Mouse (Mus musculus) CH12.LX (cell line): ENCODE results near the gene Pigt.
A peak's percentile ranks its signal among the peaks of the same experiment; 100 is the strongest.

Source experiments
- CTCF ChIP-seq, 2 experiments: IDR thresholded peaks in 1 of 2; conservative IDR thresholded peaks in 1 of 2; 2 replicates each; pipeline ENCODE4 v1.5.1; 2011 to 2012; ENCODE audit warnings: low read depth in 2 of 2, low read length in 2 of 2, improper control_type of control experiment in 1 of 2, inconsistent platforms in 1 of 2, mild to moderate bottlenecking in 1 of 2, moderate library complexity in 1 of 2
- EP300 ChIP-seq: IDR thresholded peaks from 2 replicates; pipeline ENCODE4 v1.6.1; 2011; ENCODE audit warnings: low read length, improper control_type of control experiment
- HCFC1 ChIP-seq: IDR thresholded peaks from 2 replicates; pipeline ENCODE4 v1.6.1; 2012; ENCODE audit warnings: low read depth, mild to moderate bottlenecking, inconsistent platforms, low read length, improper control_type of control experiment
- MAFK ChIP-seq: IDR thresholded peaks from 2 replicates; pipeline ENCODE4 v1.6.1; 2011; ENCODE audit warnings: low read length, improper control_type of control experiment; ENCODE audit not compliant: insufficient replicate concordance
- MAZ ChIP-seq: IDR thresholded peaks from 2 replicates; pipeline ENCODE4 v1.6.1; 2012; ENCODE audit warnings: low read depth, mild to moderate bottlenecking, inconsistent platforms, low read length, improper control_type of control experiment, moderate library complexity
- MEF2A ChIP-seq: IDR thresholded peaks from 2 replicates; pipeline ENCODE4 v1.6.1; 2014; ENCODE audit warnings: low read depth, mild to moderate bottlenecking, inconsistent platforms, low read length, improper control_type of control experiment, borderline replicate concordance
- NRF1 ChIP-seq: IDR thresholded peaks from 2 replicates; pipeline ENCODE4 v1.6.1; 2014; ENCODE audit warnings: low read depth, mild to moderate bottlenecking, inconsistent platforms, low read length, improper control_type of control experiment, moderate library complexity
- POLR2A ChIP-seq: IDR thresholded peaks from 2 replicates; pipeline ENCODE4 v1.6.1; 2011; ENCODE audit warnings: low read depth, mild to moderate bottlenecking, improper control_type of control experiment, low read length
- POLR2AphosphoS2 ChIP-seq: IDR thresholded peaks from 2 replicates; pipeline ENCODE4 v1.6.1; 2011; ENCODE audit warnings: low read depth, low read length, improper control_type of control experiment
- RCOR1 ChIP-seq: conservative IDR thresholded peaks from 2 replicates; pipeline ENCODE4 v1.6.1; 2012; ENCODE audit warnings: low read depth, mild to moderate bottlenecking, inconsistent platforms, low read length, improper control_type of control experiment
- USF1 ChIP-seq: IDR thresholded peaks from 2 replicates; pipeline ENCODE4 v1.6.1; 2014; ENCODE audit warnings: low read depth, mild to moderate bottlenecking, inconsistent platforms, low read length, improper control_type of control experiment
- ZNF384 ChIP-seq: IDR thresholded peaks from 2 replicates; pipeline ENCODE4 v1.6.1; 2012; ENCODE audit warnings: low read depth, low read length, improper control_type of control experiment, inconsistent platforms

- TF ChIP-seq NRF1 (no peak), RCOR1 (peak; percentile 97), HCFC1 (0 out of 2 replicates have a peak, but pooled peaks have one; percentile 16), CTCF (conservative IDR thresholded peaks at IDR 0.05 in 1 of 2, IDR thresholded peaks at IDR 0.05 in 1 of 2; ENCODE audit: low read depth in 2 of 2, low read length in 2 of 2) (no peak), MEF2A (peak; percentile 93), POLR2A (no peak), ZNF384 (no peak), USF1 (no peak), MAZ (0 out of 2 replicates have a peak, but pooled peaks have one; percentile 66), EP300 (peak; percentile 98), MAFK (peak; percentile 96), POLR2AphosphoS2 (no peak)
Measured at GRCm38 (mm10) chr2:164521841-164522240, 24.5 kb downstream of the Pigt start.
